Comparison of ENCODE assay signal across 12 mouse cellular contexts in genomic region chr11:52536841-52537240, GRCm38 (mm10).
DNase-seq lines count a peak whose midpoint lies in the region; ATAC-seq lines count a peak whose summit lies in the region.
"Had no signal": no experiment of that assay in that cellular context is flagged by ENCODE, and none has a peak within 500 bp of the region (broad histone marks: within the 10 kb centered on the region; RNA-seq: fewer than 3 reads in every experiment).

No protein-coding gene starts in this region.

- H3K4me3 ChIP-seq in heart, embryonic 12.5 days: no peak overlapping the region
- H3K4me3 ChIP-seq: limb, embryonic 13.5 days had no signal

- WGBS in heart, embryonic 12.5 days: 19% methylated on average over 11 of the region's 11 CpGs

- ATAC-seq in heart, embryonic 12.5 days (ENCODE audit: insufficient number of reproducible peaks, low FRiP score): no peak

- no peaks in the 10 kb centered on the region for H3K9me3 ChIP-seq in heart, embryonic 12.5 days (replicated peaks)
- H3K9me3 ChIP-seq: limb, embryonic 13.5 days had no signal

- no peak overlapping the region for H3K9ac ChIP-seq in heart, embryonic 12.5 days
- H3K9ac ChIP-seq: limb, embryonic 13.5 days had no signal

- DNase-seq in heart, adult 18-20 months: no peak
- DNase-seq in frontal cortex, adult 2 months (ENCODE audit: extremely low spot score in 1 of 2, low spot score in 1 of 2): peak; percentile 89 to 90
- DNase-seq in layer of hippocampus, postnatal 36 days: peak; percentile 37 to 38
- peak; percentile 88 to 89 for DNase-seq in right cerebral cortex, adult 2 months (ENCODE audit: low spot score in 2 of 2)
- no peak for DNase-seq in thymus, postnatal 25 days
- DNase-seq in kidney, adult 11 months: no peak
- DNase-seq in adrenal gland, adult 2 months: no peak
- DNase-seq: cerebellum, adult 8-10 months; lung, adult 18-20 months; thymus, adult 18-20 months had no signal

- peaks cover 51% of the 10 kb centered on the region for H3K4me1 ChIP-seq in heart, embryonic 12.5 days (replicated peaks)

- H3K27ac ChIP-seq in heart, embryonic 12.5 days (ENCODE audit: poor library complexity, severe bottlenecking): peak overlapping the region; percentile 34; the same call in 1 of the 2 replicates
- H3K27ac ChIP-seq: limb, embryonic 13.5 days had no signal

- H3K27me3 ChIP-seq in heart, embryonic 12.5 days (replicated peaks): no peaks in the 10 kb centered on the region

- peak overlapping the region; percentile 44 for H3K4me2 ChIP-seq in heart, embryonic 12.5 days
- H3K4me2 ChIP-seq: limb, embryonic 13.5 days had no signal

- no peaks in the 10 kb centered on the region for H3K36me3 ChIP-seq in heart, embryonic 12.5 days
- H3K36me3 ChIP-seq: limb, embryonic 13.5 days had no signal

Comparison
In these comparisons a context has a peak if more than half of its experiments do, and no peak if none do; other contexts are left out.
1. DNase-seq: peak in frontal cortex, adult 2 months (2 of 2), layer of hippocampus, postnatal 36 days (2 of 2) and right cerebral cortex, adult 2 months (2 of 2); none in heart, adult 18-20 months (0 of 2), thymus, postnatal 25 days (single experiment), kidney, adult 11 months (single experiment) and adrenal gland, adult 2 months (single experiment).